Mouse (Mus musculus): ENCODE results near the gene Tecta.

The Tecta gene

GRCm38 (mm10) chr9:42399829-42400228 is at the start of gene Tecta:
TSS of gene Tecta (minus strand) at chr9:42399929.
- no peak for DNase-seq (ENCODE audit: inconsistent ontology term)

DNA sequence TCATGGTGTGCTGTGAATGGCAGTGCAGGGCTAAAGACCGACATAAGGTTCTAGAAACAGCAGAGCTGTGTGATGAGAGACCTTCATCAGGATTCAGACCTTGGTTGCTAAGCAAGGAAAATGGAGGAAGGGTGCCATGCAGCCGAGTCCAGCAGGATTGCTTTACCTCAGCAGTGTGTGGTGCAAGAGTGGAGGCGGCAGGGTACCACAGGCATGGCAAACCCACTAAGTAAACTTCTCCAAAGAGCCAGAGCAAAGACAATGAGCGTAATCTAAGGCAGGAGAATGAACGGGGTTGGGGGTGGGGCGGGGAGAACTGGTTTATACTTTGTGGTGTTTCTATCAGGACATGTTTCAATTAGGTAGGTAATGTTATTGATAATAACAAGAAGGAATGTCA is 49.3 kb upstream of the Tecta start:
- DNase-seq (ENCODE audit: inconsistent ontology term) = no peak

DNA sequence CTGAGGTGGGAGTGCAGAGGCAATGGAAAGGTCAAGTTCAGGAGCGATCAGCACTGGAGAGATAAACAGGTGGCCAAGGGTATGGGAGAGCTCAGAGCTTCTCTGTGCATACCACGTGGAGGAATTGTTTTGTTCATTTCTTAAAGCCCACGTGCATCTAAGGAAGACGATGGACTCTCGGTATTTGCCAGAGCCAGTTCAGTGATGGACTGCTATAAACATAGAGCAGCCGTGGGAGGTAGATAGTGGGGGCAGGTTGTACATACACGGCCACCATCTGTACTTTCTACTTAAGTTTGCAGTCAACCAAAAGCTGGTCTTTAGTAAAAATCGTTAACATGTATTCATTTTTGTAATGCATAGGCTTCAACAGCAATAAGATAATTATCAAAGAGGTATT is 42.4 kb upstream of the Tecta start:
- no peak for DNase-seq (ENCODE audit: inconsistent ontology term)

GRCm38 (mm10) chr9:42441234-42441633 is 41.5 kb upstream of the Tecta start:
- DNase-seq (ENCODE audit: inconsistent ontology term) = no peak

- DNase-seq (ENCODE audit: inconsistent ontology term) = peak; percentile 43
Observed at GRCm38 (mm10) chr9:42439446-42439845, 39.7 kb upstream of the Tecta start.

DNA sequence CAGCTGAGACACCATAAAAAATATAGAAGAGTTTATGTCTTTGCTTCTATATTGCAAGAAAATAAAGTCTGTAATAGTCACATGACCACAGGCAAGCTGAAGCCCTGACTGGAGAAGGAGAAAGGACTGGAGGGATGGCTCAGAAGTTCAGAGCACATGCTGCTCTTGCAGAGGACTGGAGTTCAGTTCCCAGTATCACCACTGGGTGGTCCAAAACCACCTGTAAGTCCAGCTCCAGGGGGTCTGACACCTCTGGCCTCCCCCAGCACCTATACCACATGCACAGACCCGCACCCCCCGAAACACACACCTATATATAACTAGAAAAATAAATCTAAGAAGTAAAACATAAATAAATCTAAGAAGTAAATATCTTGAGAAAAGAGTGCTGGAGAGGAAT is 32.4 kb upstream of the Tecta start:
- DNase-seq (ENCODE audit: inconsistent ontology term) = no peak

DNA sequence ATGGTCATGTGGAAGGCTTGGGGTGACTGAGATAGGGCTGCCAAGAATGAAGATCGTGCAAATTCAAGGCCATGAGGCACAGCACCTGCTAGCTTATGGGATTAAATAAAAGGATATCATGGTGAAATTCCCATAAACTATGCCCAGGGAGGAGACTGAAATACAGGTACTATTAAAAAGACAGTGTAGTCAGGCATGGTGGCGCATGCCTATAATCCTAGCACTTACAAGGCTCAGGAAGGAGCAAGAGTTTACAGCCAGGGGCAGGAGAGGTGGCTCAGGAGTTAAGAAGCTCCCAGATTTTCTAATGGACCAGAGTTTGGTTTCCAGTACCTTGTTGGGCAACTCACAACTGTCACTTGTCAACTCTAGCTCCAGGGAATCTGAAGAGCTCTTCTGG is 31.9 kb upstream of the Tecta start:
- DNase-seq (ENCODE audit: inconsistent ontology term) = no peak

DNA sequence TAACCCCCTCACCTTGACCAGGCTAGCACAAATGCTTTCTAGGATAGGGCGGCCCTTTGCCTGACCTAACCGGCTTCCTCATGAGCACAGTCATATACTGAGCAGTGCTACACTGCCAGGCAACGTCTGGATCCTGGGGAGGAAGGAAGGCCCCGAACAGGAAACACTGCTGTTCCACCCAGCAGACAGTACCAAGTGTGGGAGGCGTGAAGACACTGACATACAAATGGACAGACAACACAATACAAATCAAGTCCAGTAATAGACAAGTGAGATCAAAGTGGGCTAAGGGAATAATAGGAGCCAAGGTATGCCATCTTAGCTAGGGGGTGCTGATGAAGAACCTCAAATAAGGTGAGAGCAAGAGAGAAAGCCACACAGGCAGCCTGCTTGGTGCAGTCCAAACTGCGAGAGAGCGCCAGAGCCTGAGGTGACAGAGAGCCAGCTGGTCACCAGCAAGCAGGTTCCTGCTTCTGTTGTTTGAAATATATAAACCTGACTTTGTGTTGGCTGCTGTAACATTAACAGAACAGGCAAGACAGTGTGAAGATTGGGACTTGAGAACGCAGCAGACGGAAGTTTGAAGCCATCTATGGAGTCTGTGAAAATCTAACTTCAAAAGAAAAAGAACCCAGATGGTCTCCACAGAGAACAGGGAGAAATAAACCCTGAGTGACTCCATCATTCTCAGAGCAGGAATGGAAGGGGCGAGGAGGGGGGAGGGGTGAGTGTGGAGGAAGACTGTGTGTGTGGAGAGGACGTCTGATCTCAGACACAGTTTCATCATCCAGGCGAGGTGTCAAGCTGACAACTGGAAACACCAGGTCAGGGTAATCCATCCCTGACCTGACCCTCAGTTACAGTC is 28.6 kb upstream of the Tecta start:
- DNase-seq (ENCODE audit: inconsistent ontology term) = no peak

GRCm38 (mm10) chr9:42426661-42427358 is 27.1 kb upstream of the Tecta start:
- DNase-seq (ENCODE audit: inconsistent ontology term) = no peak

- no peak for DNase-seq (ENCODE audit: inconsistent ontology term)
Observed at GRCm38 (mm10) chr9:42423649-42424048, 23.9 kb upstream of the Tecta start.

GRCm38 (mm10) chr9:42419687-42420086 is 20.0 kb upstream of the Tecta start:
- no peak for DNase-seq (ENCODE audit: inconsistent ontology term)

GRCm38 (mm10) chr9:42418786-42419185 is 19.1 kb upstream of the Tecta start:
- DNase-seq (ENCODE audit: inconsistent ontology term) = no peak

- DNase-seq (ENCODE audit: inconsistent ontology term) = no peak
Observed at GRCm38 (mm10) chr9:42417352-42417952, 17.7 kb upstream of the Tecta start.

DNA sequence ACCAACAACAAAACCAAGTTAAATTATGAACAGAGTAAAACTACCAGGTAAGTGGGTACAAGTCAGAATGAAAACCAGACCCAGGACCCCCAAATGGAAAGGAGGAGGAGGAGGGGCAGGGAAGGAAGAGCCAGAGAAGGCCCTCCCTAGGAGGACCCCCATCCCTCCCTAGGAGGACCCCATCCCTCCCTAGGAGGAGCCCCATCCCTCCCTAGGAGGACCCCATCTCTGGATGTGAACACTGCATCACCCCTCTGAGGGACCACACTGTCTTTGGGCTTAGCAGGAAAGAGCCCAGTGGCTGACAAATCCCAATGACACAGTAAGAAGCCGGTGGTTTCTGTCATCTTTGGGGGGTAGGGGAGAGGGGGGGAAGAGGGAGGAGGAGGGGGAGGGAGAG is 15.5 kb upstream of the Tecta start:
- DNase-seq (ENCODE audit: inconsistent ontology term) = no peak

GRCm38 (mm10) chr9:42413345-42413744 is 13.6 kb upstream of the Tecta start:
- DNase-seq (ENCODE audit: inconsistent ontology term) = peak; percentile 6

DNA sequence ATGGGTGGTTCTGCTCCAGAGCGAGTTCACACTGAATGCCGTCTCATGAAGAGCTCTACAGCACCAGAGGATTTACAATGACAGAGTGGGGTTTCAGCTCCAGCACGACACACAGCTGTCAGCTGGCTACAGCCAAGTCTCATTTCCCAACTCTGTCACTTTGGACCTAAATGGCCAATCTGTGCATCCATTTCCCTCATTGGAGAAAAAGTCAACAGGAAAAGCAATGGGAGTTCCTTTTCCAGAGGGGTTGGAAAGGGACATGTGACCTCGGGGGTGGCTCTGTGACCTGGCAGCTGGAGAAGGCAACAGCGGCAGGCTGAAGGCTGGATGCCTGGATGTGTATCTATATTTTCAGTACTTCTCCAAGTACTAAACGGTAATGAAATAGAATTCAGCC is 11.6 kb upstream of the Tecta start:
- DNase-seq (ENCODE audit: inconsistent ontology term) = no peak

DNA sequence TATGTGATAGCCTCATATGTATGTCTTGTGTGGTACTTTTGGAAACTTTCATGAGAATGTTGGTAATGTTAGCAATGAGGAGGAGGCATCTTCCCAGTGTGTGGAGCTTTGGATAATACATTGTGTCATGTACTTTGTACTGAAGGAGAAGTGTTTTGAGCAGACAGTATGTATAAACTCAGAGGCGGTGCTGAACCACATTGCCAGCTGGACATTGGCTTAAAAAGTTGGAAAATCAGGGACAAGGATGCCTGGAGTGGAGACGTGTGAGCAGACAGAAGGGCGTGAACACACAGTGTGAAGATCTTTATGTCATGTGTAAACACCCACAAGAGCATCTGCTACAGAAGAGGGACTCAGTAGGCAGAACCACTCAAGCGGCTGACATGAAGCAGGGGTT is 6.0 kb upstream of the Tecta start:
- DNase-seq (ENCODE audit: inconsistent ontology term) = no peak

DNA sequence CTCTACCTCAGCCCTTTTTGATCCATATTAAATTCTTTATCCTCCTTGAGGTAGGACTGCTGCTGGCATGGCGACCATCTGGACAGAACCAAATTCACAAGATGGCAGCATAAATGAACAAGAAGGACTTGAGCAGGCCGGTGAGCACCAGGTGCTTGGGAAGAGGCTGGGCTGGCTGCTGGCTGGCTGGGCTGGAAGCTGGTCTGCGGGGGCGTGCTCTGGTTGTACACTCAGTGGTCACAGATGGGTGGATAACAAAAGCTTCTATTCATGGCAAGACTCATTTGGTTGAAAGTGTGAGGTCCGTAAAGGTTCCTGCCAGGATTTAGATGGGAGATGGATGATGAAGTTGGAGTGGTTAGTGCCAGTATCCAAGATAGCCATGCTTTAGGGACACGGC is 1.8 kb upstream of the Tecta start:
- peak; percentile 72 for DNase-seq (ENCODE audit: inconsistent ontology term)

GRCm38 (mm10) chr9:42396141-42396540 is 3.6 kb downstream of the Tecta start:
- no peak for DNase-seq (ENCODE audit: inconsistent ontology term)

DNA sequence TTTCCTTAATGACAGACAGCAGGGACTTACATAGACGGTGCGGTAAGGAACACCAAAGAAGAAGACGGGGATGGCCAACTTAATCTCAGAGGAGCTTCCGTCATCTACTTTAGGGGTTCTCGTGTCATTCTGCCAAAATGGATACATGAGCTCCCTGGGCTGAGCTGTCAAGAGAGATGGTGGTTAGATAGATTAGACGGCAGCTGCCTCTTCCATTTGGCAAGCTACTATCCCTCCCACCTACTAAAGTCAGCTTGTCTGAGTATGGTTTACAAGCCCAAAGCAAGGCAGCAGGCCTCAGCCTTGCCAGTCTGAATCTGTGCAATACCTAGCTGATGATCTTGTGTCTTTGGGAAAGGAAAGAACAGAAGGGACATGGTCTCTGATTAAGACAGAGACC is 4.8 kb downstream of the Tecta start:
- no peak for DNase-seq (ENCODE audit: inconsistent ontology term)

GRCm38 (mm10) chr9:42394321-42394720 is 5.4 kb downstream of the Tecta start:
- peak; percentile 18 for DNase-seq (ENCODE audit: inconsistent ontology term)

- DNase-seq (ENCODE audit: inconsistent ontology term) = peak; percentile 10
Observed at GRCm38 (mm10) chr9:42392927-42393326, 6.8 kb downstream of the Tecta start.

DNA sequence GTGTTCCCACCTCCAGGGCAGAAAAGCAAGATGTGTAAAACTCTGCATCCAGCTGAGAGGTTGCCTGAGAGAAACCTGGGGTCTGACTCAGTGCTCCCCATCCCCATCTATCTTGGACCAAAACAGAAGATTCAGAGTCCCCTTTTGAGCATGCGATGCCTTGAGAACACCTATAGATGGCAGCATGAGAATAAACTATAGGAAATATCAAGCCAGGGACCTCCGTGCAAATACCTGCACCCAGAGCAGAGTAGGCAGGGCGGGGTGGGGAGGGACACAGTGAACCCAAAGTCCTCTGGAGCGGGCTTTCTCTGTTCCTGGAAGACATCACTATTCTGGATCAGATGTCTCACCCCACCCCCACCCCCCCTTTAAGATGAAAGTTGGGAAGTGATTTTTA is 11.2 kb downstream of the Tecta start:
- no peak for DNase-seq (ENCODE audit: inconsistent ontology term)

Data from Muller cell, postnatal 12 days (primary cell).